Mouse (Mus musculus): ENCODE data around the gene Slc13a2.

The Slc13a2 gene

DNA sequence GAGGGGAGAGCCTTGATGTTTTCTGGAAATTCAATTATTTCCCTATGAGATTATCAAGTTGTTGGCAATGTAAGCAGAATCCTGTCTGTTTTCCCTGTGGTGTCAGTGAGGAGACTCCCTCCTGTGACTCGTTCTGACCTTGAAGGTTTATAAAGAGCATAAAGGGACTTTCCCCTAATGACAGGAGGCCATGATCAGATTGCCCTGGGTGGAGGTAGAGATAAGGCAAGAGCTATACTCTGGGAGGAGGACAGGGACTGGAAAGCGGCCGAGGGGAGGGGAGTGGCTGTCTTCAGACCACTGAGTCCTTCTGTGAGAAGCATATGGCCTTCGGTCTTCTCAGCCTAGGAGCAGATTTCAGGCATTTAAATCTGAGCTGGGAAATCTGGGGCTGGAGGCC lies 12.0 kb upstream of the Slc13a2 start:
- no peak for DNase-seq (ENCODE audit: low read depth, low spot score)

DNA sequence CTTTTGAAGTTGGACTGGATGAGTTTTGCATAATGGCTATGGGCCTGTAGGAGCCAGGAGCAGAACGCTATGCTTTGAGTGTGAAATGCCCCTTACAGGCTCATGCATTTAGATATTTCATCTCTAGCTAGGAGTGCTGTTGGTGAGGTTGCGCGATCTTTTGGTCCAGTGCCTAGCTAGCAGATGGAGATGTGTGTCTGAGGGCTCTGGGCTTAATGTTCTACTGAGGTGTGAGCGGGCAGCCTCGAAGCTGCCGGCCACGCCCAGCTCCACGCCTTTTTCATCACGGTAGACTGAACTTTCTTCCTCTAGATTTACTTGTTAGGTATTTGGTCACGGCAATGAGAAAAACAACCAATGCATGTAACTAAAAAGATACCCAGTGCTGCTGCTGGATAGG lies 9.2 kb upstream of the Slc13a2 start:
- no peak for DNase-seq (ENCODE audit: low read depth, low spot score)

DNA sequence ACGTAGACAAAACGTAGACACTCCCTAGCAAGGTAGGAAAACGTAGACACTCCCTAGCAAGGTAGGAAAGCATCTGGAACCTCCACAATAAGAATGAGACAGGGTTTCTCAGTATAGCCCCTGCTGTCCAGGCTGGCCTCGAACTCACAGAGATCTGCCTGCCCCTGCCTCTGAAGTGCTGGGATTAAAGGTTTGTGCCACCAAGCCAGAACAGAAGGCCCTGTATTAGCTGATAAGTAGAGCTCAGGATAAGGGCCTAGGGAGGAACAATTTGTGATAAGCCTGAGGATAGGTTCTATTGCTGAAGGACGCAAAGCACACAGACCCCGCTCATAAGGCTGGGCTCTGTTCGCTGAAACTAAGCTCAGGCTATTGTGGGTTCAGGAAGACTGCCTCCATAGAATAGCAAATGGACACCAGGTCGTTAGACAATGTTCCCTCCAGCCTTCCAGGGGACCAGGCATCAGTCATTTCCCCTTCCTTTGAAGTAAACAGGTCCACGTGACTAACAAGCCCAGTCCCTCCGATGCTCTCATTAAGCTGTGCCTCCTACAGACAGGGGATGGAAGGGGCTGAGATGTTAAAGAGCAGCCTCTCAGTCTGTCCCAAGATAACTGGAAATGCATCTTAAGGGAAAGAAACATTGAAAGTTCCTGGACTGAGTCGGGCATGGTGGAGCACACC lies 8.3 kb upstream of the Slc13a2 start:
- DNase-seq (ENCODE audit: low read depth, low spot score): no peak

DNA sequence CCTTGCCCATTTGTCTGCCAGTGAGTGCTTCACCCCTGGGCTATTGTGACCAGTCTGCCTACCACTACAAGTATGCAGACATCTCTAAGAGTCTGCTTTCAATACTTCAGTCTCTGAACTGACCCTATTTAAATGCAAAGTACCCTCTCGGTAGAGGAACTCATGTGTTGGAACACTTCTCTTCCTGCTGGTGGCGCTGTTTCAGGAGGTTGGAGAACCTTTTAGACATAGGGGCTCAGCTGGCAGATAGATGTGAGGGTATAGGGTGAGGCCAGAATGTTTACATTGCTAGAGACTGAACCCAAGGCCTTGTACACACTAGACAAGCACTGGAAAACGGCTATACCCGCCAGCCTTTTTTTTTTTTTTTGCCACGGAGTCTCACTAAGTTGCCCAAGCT lies 6.3 kb upstream of the Slc13a2 start:
- no peak for DNase-seq (ENCODE audit: low read depth, low spot score)

DNA sequence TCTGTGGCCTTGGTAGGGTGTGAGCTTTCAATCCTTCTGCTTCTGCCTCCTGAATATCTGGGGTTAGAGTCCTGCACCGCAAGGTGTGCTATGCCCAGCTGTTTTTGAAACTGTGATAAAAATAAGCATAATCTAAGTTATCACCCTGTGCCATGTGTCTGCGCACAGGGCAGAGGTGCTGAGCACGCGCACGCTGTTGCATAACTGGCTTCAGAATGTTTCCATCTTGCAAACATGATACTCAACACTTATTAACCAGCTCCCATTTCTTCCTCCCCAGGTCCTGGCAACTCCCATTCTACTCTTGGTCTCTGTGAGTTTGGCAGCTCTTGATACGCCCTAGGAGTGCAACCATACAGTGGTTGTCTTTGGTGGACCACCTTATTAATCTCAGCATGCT lies 5.6 kb upstream of the Slc13a2 start:
- no peak for DNase-seq (ENCODE audit: low read depth, low spot score)

DNA sequence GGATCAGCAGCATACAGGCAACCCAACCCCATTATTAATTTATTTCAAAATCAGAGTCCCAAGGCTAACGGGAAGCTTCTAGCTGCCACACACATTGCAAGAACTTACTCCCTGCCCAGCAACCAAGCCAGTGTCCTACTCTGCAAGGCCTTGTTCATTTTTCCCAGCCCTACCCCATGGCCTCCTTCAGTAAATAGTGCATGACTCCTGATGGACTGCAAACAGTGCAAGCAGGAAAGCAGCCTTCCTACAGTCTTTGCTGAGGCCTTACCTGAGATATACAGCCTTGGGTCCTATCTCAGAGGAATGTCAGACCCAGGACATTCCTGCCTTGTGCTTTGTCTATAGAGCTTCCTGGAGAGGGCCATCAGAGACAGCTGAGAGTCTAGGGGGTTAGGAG lies 3.6 kb upstream of the Slc13a2 start:
- no peak for DNase-seq (ENCODE audit: low read depth, low spot score)

DNA sequence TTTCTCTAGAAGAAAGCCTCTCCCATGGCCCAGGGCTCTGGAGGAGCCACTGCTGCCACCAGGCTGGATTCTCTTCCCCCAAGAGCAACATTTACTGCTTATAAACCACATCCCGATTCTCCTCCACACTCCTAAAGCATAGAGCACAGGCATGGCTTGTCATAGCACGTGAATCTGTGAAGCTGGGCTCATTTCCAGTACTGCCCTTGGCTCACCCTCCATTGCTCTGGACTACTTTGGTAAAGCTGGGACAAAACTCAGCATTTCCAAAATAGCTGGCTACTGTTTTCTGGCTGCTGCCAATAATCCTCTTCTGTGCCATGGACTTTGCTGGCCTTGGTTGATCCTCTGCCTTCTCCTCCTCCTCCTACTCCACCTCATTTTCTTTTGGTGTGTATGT lies 2.3 kb upstream of the Slc13a2 start:
- no peak for DNase-seq (ENCODE audit: low read depth, low spot score)

DNA sequence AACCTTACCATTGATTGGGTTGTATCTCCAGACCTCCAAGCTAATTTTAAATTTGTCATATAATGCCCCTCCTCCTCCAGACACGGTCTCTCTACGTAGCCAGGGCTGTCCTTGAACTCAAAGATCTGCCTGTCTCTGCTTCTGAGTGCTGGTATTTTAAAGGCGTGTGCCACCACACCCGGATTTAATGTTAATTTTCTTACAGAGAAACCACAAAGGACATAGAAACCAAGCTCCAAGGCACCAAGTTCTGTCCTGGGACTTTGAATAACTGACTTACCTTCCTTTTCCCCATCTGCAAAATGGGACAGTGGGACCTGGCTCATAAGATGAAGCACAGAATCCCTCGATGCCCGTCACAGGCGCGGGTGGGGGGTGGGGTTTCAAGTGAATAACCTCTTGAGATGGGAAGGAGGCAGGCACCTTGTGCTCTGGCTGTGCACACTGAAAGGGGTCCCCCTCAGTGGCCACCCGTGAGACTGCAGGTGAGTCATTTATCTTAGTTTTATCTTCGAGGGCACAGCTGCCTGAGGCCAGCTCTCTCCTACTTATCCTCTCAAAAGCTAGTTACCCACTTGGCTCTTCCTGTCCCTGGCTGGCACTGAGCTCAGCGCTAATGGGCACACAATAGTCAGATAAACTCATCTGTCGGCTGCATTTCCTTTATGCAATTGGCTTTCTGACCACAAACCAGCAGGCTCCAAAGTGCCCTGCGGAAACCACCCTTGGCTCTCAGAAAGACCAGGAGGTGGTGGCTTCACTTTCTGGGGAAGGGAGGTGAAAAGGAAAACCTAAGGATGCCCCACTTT lies 612 bp downstream of the Slc13a2 start:
- DNase-seq (ENCODE audit: low read depth, low spot score): no peak

DNA sequence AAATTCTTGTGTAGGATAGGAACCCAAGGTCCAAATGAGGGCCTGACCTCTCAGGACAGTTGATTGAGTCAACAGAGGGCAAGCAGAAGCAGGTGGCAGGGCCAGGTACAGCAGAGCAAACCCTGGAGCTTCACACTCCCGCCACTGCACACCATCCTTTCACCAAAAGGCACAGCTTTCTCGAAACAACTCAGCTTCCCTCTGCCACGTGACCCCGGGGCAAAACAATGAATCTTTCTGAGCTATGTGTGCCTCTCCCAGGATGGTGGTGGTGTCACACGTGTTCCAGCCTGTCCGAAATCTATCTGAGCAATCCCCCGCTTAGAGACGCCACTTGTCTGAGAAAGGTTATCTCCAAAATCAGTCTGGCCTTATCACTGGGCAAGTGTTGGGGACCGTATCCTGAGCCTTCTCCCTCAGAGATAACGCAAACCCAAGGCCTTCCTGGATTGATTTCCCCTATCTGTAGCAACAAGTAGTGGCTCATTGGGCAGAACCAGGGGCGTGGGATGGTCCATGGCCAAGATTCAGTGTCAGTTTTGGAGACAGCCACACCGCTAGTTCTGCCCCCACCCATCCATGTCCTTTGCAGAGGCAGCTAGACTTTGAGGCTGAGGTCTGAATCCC lies 1.6 kb downstream of the Slc13a2 start:
- DNase-seq (ENCODE audit: low read depth, low spot score): no peak

DNA sequence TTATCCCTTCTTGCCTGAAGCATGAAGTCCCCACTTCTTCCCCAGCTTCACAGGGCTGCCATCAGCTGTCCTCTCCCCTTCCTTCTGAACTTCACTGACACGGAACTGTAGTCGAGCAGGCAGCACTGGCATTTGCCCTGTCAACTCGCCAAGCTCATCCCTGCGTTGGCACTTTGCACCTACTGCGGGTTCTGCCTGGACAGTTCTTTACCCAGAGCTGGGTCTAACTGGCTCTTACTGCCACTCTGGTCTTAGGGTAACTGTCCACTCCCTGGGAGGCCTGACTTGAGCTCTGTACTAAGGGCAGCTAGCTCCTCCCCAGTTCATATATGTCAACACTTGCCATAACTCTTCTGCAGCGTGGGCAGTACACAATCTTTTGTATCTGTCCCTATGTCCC lies 5.2 kb downstream of the Slc13a2 start:
- DNase-seq (ENCODE audit: low read depth, low spot score): no peak

DNA sequence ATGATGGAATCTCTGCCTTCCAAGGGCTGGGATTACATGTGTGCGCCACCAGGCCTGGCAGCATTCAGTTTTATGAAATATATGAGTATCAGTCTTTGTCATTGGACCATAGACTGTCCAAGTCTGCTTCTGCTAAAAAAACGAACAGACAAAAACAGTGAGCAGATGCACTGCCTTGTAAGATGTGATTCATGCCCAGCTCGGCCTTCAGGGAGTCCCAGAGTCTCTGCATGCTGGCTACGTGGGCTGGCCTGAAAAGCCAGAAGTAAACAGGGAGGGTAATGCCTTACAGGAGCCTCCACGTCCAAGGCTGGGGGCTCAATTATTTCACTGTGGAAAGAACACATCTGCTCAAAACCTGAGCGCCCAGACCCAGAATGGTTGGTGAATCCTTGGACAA lies 9.2 kb downstream of the Slc13a2 start:
- no peak for DNase-seq (ENCODE audit: low read depth, low spot score)

DNA sequence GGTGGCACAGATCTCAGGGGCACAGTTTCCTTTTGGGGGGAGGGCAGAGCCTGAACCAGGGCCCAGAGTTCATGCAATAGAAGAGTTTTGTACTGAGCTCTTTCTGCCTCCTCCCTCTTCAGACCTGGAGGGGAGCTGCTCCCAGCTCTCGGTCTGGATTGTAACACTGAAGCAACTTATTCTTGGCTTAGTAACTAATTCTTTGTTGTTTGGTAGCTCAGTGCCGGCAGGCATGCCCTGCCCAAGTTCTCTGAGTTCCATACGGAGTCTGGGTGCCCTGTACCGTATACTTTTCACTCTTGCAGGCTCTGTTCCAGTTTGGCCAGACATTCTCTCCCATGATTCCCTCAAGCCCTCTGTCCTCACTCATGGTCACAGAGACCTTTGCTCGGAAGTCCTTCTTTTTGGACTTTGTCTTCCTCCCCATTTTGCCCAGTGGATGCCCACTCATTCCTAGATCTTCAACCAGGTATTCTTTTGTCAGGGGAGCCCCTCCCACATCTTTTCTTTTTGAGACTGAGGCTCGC lies 9.6 kb downstream of the Slc13a2 start:
- DNase-seq (ENCODE audit: low read depth, low spot score): no peak

DNA sequence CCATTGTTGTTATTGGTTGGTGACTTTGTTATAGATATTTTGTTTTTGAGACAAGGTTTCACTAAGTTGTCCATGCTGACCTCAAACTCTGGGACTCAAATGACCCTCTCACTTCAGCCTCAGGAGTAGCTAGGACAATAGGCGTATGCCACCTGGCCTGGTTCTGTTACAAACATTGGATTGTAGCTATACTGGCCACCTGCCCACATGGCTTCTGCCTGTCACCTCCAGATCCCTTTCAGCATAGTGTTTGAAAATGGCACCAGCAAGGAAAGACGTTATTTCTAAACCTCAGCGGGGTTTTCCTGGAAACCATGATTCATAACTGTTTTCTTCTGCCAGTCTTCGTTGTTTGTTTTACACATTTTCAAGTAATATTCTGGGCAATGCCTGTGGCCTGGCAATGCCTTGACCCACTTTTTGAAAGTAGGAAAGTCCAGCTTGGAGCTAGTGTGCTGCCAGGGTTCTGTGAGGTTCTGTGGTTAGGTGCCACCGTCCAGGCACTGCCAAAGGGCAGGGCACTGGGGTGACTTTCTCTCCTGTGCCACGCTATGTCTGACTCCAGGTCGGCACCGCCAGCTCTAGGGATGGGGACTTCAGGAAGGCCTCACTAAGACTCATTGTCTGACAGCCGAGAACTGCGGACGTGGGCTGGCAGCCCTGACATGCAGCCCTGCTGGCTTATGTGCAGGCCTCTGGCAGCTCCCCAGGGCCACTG lies 10.3 kb downstream of the Slc13a2 start:
- DNase-seq (ENCODE audit: low read depth, low spot score): no peak

DNA sequence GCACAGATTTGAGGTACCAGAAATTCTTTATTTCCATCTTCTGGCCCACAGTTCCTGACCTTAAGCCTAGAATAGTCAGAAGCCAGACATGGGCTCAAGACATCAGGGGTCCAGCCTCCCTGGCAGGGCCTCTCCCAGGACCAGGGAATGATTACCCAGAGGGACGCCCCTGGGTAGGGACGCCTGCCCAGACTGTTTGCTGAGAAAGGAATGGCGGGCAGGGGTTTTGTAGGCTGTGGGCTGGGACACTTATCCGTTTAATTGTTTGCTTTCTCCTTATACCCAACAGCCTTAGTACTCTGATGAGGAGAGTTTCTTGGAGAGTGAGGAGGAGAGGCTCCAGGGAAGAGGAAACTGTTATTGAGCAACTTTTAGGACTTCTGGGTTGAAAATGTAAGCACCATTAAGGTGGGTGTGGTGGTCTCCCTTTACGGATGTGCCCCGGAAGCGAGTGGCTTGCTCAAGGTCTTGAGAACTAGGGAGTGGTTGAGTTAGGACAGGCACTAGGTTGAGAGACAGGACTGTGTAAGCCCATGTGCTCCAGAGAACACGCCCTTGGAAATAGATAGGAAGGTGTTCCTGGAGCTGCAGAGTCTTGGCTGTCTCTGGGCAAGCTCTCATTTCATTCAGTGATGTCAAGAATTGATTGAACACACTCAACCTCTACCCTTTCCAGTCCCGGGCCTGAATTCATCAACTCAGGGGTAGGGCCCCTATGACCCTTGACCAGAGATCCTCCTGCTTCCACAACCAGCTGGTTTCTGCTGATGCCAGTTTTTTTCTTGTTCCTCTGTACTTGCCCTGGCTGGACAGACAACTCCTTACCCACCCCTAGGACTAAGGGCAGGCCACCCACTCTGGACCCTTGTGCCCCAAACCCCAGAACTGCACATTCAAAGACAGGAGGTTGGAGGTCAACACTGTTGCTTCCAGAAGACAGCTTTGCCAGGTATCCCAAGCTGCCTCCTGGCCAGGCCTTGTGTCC lies 13.5 kb downstream of the Slc13a2 start:
- DNase-seq (ENCODE audit: low read depth, low spot score): no peak

DNA sequence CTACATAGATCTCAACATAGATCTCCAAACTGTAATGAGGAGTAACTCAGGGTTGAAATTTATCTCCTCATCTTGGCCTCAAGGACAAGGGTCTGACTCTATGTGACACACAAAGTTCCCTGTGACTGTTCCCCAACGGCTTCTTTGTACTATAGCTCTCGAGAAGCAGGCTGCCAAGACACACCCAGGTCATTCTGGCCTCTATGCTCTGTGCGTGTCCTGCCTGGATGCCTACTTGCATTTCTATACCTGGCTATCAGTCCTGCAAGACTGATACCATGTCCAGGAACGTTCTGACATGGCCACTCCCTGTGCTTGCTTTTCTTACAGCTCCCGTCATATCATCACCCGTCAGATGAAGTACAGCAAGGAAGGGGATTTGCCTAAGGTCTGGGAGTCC lies 20.0 kb downstream of the Slc13a2 start:
- DNase-seq (ENCODE audit: low read depth, low spot score): no peak

DNA sequence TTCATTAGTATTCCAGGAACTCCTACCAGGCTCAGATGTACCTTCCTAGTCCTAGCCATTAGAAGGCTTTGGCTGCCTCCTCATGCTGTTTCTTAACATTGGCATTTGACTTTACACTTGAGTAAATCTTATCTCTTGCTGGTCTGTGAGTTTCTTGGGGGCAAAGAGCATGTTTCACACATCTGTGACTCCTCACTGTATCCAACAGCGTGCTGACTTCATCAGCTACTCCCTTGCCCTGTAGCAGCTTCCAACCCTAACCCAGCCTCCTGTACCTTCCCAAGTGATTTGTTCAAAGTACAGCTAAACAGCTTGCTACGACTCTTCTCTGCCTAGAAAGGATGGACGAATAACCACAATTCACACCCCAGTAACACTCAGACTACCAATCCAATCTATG lies 20.5 kb downstream of the Slc13a2 start:
- DNase-seq (ENCODE audit: low read depth, low spot score): no peak

DNA sequence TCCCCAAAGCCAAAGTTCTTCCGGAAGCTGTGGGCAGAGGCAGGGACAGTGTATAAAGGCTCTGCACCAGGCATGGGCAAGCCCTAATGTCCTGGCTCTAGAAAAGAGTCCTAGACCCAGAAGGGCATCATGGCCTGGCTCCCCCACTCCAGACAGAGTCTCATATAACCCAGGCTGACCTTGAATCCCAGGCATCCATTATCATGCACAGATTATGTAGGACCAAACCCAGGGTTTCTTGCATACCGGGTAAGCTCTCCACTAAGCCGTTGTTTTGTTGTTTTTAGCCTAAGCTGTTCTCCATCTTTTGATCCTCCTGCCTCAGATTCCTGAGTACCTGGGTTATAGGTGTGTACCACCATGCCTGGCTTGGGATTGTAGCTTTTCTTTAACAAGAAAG lies 21.1 kb downstream of the Slc13a2 start:
- DNase-seq (ENCODE audit: low read depth, low spot score): no peak

DNA sequence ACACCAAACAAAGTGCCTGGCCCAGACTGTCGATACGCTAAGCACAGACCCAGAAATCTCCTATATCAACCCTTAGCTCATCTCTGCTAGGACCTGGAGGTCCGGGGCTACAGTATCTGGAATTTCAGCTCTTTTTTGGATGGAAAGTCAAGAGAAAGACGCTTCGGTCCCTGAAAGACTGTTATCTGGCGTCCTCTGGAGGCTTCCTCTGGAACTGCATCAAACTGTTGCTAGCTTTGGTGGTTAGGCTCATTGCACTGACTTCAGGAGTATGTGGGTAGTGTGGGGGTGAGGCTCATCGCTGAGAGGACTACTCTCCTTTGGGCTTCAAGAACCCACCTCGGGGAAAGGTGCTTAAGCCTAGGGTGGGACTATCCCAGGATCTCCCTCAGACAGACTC lies 22.3 kb downstream of the Slc13a2 start:
- DNase-seq (ENCODE audit: low read depth, low spot score): peak; percentile 67

DNA sequence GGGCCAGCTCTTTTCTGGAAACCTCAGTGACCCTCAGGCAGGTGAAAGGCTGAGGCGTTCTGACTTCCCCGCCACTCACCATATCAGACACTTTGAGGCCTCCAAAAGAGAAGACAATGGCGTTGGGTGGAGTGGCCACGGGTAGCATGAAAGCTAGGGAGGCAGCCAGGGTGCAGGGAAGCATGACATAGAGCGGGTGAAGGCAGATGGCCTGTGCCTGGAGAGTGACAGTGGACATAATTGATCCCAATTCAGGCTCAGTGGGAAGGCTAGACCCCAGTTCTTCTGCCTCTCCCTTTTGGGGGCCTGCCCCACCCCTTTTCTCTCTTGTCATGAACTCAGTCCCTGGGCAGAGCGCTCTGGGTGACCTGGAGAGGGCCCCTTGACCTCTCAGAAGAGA lies 23.8 kb downstream of the Slc13a2 start:
- DNase-seq (ENCODE audit: low read depth, low spot score): no peak

DNA sequence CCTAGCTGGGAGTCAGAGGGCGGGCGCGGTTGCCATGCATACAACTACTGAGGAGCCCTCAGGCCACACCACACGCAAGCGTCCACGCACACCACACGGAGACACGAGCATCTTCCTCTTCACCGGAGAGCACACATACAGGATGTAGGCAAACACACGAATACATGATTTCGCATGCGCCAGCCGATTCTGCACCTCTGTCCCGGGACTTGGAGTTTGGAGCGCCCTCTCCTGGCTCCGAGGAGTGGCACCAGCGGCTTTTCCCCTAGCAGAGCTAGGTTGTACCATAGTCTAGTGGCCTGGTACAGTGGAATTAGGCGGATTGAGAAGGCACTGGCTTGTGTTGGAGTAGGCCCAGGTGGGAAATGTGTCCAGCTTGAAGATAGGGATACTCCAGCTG lies 24.6 kb downstream of the Slc13a2 start:
- peak; percentile 63 for DNase-seq (ENCODE audit: low read depth, low spot score)

DNA sequence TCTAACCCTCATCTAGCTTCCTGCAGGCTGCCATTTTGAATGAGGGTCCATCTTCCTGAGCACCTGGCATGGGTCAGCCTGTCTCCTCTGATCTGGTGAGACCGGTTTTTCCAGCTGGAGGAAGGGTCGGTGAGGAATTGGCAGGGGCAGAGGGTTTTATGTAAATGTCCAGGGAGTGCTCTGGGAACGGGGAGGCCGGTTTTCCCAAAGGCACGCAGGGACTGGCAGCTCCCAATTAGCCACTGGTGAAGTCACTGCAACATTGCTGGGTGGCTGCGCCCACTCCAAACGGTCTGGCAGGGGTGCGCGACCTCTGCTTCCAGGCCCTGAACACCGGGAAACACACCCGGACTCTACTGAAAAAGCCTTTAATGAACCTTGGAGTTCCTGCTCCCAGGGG lies 25.1 kb downstream of the Slc13a2 start:
- DNase-seq (ENCODE audit: low read depth, low spot score): no peak
